Mouse (Mus musculus) small intestine, adult 2 months (tissue): ENCODE measurements around the gene Ptprj.

Experiments
- CTCF ChIP-seq: fragments of 200-500 bp; IDR thresholded peaks from 2 replicates; pipeline ENCODE4 v1.5.1; 2012; ENCODE audit warnings: low read depth, mild to moderate bottlenecking, control low read depth, inconsistent platforms, low read length, moderate library complexity, mixed read lengths; ENCODE audit not compliant: insufficient replicate concordance, insufficient read length; ENCODE audit errors: extremely low read depth
- POLR2A ChIP-seq: fragments of 200-500 bp; IDR thresholded peaks from 2 replicates; pipeline ENCODE4 v1.6.1; 2012; ENCODE audit warnings: low read depth, mild to moderate bottlenecking, control low read depth, inconsistent platforms, low read length, moderate library complexity

DNA sequence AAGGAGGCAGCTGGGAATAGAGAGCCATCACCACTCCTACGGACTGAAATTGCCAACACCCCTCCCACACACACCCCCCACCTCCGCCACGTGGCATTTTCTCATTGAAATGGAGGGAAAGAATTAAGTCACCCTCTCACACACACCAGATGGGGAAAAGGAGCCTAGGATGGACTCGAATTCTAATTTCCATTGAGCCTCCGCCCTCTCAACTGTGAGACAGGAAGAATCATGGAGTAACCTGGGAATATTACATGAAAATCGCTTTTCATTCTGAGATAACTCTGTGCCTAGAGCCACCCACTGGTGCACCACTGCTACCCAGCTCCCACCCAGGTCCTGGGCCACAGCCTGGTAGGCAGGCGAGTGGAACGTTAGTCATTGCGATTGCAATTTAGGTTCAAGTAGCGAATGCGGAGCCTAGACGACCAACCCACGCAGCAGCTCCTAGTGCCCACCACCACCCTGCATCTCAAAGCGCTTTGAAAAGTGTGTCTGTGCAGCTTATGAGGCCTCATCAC, 34.3 kb upstream of the Ptprj start:
- TF ChIP-seq POLR2A (no peak), CTCF (no peak)
